Mouse (Mus musculus) splenic B cell, adult 2 months (primary cell): ENCODE measurements around the gene Eps15l1.
A peak's percentile ranks its signal among the peaks of the same experiment; 100 is the strongest.

ENCODE experiments used
- DNase-seq: peaks from one replicate; pipeline ENCODE4 v3.0.0-alpha.2; 2011; ENCODE audit warnings: low read depth, low spot score
- H3K27me3 ChIP-seq: 2 replicates; pipeline ENCODE4 v1.6.1; 2012; ENCODE audit warnings: mild to moderate bottlenecking, low read length, moderate library complexity, mixed read lengths; ENCODE audit not compliant: control insufficient read depth, poor library complexity, insufficient read depth, severe bottlenecking
- H3K36me3 ChIP-seq: 2 replicates; pipeline ENCODE4 v1.6.1; 2012; ENCODE audit warnings: mild to moderate bottlenecking, low read length, moderate library complexity, mixed read lengths; ENCODE audit not compliant: control insufficient read depth, poor library complexity, insufficient read depth, severe bottlenecking

The Eps15l1 gene

DNA sequence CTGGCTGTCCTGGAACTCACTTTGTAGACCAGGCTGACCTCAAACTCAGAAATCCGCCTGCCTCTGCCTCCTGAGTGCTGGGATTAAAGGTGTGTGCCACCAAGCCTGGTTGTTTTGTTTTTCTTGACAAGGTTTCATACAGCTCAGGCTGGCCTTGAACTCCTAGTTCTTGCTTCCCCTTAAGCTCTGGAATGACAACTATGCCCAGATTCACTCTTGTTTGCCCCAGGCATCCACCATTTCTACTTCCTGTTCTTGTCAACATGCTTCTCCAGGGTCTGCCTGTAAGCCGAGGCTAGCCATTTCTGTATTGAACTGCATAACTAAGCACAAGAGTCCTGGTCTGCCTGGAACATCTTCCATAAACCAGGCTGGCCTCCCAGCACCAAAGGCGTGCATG lies 92.1 kb downstream of the Eps15l1 start:
- no peaks in the 10 kb centered on the region for H3K36me3 ChIP-seq

DNA sequence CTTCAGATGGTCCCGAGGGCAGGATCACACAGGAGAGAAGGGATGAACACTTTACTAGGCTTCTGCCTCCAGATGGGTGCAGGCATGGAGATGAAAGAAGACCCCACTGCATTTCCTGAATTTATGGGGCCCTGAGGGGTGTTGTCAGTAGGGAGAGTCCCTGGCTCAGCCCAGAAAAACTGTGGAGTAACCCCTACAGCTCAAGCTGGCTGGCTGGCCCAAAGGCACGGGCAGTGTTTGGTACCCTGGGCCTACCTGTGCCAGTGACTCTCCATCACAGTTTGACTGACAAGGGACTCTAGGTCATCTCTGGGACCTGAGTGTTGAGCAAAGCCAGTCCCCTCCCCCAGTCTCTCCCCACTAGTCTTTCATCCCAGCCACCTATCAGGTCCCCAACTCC lies 96.6 kb downstream of the Eps15l1 start:
- H3K36me3 ChIP-seq: peaks cover 30% of the 10 kb centered on the region
- peak; percentile 57 for DNase-seq
- no peaks in the 10 kb centered on the region for H3K27me3 ChIP-seq

More for the DNA sequence above, 92.1 kb downstream of the Eps15l1 start:
- H3K27me3 ChIP-seq: no peaks in the 10 kb centered on the region
- no peak for DNase-seq

GRCm38 (mm10) chr8:72324036-72324706 lies 97.1 kb downstream of the Eps15l1 start:
- DNase-seq: peak; percentile 61

DNA sequence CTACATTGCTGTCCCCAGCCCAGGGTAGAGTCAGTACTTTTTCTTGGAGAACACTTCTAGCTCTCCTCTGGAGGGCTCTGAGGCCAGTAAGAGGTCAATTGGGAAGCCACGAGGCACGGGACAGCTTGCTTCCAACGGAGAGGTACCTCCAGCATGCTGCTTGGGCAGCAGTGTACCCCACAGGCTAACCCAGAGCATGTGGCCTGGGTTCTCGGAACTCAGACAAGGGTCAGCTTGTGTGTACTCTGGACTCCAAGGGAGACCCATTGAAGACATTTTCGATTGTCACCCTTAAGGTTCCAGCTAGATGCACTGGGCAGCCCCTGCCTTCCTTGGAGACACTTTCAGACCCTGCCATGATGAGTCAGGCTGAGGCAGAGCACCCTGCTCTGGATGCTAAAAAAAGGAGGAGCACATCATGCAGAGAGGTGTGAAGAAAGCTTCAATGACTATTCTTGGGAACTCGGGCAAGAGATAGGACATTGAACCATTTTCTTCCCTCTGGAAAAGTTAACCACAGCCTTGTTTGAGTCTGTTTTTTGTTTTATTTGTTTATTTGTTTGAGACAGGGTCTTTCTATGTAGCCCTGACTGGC lies 98.0 kb downstream of the Eps15l1 start:
- DNase-seq: peak; percentile 61
- H3K27me3 ChIP-seq: no peaks in the 10 kb centered on the region
- H3K36me3 ChIP-seq: peaks cover 35% of the 10 kb centered on the region

More at GRCm38 (mm10) chr8:72324036-72324706, 97.1 kb downstream of the Eps15l1 start:
- Histone ChIP-seq H3K36me3 (peaks cover 35% of the 10 kb centered on the region), H3K27me3 (no peaks in the 10 kb centered on the region)

DNA sequence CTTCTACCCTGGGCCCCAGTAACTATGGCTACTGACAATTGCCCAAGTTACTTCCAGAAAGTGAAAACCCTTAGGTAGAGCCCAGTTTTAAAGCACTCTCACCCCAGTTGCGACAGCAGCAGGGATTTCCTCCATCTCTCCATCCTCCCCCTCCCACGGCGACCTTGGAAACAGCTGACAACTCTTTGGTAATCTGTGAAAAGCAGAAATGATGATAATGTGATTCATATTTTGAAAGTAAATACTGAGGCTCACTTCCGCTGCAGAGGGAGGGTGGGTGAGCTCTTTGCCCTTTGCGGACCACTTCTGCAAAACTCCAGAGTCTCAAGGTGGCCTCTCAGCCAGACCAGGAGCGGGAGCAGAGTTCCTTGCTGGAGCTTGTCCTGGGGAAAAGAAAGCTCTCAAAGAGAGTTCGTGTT lies 98.8 kb downstream of the Eps15l1 start:
- Histone ChIP-seq H3K27me3 (no peaks in the 10 kb centered on the region), H3K36me3 (peaks cover 35% of the 10 kb centered on the region)
- peak; percentile 87 for DNase-seq

GRCm38 (mm10) chr8:72321635-72322441 lies 99.4 kb downstream of the Eps15l1 start:
- peaks cover 35% of the 10 kb centered on the region for H3K36me3 ChIP-seq
- peak; percentile 77 for DNase-seq
- H3K27me3 ChIP-seq: no peaks in the 10 kb centered on the region

DNA sequence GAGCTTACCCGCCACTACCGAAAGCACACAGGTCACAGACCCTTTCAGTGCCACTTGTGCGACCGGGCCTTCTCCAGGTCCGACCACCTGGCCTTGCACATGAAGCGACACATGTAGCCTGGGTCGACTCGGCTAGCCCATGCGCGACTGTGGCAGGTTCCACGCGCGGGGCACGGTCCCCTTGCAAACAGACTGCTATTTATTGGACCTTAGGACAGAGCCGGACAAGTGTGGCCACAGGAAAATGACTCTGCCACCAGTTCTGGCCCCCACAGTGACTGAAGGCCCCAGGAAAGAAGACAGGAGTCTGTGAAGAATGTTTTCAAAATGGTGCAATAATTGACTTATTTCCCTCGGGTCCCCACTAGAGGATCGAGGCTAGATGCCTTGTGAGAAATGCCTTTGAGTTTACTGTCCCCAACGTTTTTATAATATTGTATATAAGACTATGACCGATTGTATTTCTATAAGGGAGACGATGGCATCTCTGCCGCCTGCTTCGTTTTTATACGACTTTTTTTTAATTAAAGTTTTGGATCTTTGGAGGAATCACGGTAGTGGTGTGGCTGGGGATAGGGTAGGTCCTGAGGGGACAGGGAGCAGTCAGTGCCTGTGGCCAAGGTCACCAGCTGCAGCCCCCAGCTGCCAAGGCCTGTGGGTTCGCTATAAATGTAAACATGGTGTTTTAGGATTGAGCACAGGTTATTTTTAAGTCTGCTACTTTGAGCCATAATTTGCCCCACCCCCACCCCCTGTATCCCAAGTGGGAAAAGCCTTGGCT lies 100.3 kb downstream of the Eps15l1 start:
- peaks cover 35% of the 10 kb centered on the region for H3K36me3 ChIP-seq
- DNase-seq: peak; percentile 63
- H3K27me3 ChIP-seq: no peaks in the 10 kb centered on the region

DNA sequence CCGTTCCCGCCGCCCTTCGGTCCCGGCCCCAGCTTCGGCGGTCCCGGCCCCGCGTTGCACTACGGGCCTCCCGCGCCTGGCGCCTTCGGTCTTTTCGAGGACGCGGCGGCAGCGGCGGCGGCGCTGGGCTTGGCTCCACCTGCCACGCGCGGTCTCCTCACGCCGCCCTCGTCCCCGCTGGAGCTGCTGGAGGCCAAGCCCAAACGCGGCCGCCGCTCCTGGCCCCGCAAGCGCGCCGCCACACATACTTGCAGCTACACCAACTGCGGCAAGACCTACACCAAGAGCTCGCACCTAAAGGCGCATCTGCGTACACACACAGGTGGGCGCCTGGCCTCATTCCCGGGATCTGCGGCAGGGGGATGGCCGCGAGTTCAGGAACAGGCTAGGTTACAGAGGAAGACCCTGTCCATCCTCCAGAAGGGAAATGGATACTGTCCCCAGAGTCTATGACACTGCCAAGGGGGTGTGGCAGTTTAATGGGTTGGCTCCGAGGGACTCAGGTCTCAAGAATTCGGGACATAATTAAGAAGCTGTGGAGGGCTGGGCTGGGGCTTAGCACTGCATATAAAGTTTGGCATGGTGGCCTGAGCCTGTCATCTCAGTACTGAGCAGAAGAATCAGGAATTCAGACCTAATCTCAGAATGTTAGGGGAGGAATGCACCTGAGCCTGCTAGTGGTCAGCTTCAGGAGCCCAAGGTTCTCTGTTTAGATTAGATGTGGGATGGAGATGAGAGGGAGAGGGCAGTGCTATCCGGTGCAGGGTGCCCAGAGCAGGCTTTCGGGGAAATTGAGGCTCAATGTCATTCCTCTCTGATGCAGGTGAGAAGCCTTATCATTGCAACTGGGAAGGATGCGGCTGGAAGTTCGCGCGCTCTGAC lies 101.1 kb downstream of the Eps15l1 start:
- no peaks in the 10 kb centered on the region for H3K27me3 ChIP-seq
- DNase-seq: peak; percentile 69
- H3K36me3 ChIP-seq: peaks cover 35% of the 10 kb centered on the region

DNA sequence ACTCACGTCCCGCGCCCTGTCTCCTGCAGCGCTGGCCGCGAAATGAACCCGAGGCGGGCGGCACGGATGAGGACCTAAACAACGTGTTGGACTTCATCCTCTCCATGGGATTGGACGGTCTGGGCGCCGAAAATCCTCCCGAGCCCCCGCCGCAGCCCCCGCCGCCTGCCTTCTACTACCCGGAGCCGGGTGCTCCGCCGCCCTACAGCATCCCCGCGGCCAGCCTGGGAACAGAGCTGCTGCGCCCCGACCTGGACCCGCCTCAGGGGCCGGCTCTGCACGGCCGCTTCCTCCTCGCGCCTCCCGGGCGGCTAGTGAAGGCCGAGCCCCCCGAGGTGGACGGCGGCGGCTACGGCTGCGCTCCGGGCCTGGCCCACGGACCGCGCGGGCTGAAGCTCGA lies 101.9 kb downstream of the Eps15l1 start:
- DNase-seq: no peak
- Histone ChIP-seq H3K27me3 (no peaks in the 10 kb centered on the region), H3K36me3 (peaks cover 35% of the 10 kb centered on the region)

- H3K27me3 ChIP-seq: no peaks in the 10 kb centered on the region
- peak; percentile 100 for DNase-seq
Measured at GRCm38 (mm10) chr8:72318801-72319322, 102.4 kb downstream of the Eps15l1 start, which contains the start of gene Klf2. TSS of gene Klf2 (plus strand) at chr8:72319033.

DNA sequence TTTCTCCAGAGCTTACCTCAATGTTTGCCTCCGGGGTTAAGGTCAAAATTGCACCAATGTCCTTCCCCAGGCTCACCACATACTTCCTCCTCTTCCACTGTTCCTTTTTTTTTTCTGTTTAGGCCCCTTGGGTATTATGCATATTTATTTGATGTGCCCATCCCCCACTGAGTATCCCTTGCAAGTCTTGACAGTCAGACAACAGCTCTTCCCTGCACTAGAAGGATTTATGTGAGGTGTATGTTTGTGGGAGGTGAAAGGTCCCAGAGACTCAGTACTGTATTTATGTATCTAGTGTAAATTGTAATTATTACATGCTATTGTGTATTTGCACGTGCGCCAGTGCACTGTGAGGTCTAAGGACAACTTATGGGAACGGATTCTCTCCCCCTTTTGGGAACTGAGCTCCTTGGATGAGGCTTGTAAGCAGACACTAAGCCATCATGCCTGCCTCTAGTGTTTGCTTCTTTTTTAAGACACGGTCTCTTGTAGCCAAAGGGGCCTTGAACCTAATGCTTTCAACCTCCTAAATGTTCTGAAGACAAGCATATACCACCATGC lies 103.4 kb downstream of the Eps15l1 start:
- Histone ChIP-seq H3K27me3 (no peaks in the 10 kb centered on the region), H3K36me3 (peaks cover 34% of the 10 kb centered on the region)
- DNase-seq: peak; percentile 76

More at GRCm38 (mm10) chr8:72318801-72319322, 102.4 kb downstream of the Eps15l1 start, which contains the start of gene Klf2:
- H3K36me3 ChIP-seq: peaks cover 35% of the 10 kb centered on the region

- peaks cover 19% of the 10 kb centered on the region for H3K36me3 ChIP-seq
- peak; percentile 49 for DNase-seq
- H3K27me3 ChIP-seq: no peaks in the 10 kb centered on the region
Measured at GRCm38 (mm10) chr8:72316053-72316695, 105.1 kb downstream of the Eps15l1 start.
